Mouse (Mus musculus): ENCODE data around the gene Cdh4. TPM values are rescaled to one million over a fixed set of nuclear protein-coding genes. Genes with fewer than 3 reads are reported as not detected.

Cdh4 gene
- polyA plus RNA-seq, 1 experiment, result 3.2 TPM

DNA sequence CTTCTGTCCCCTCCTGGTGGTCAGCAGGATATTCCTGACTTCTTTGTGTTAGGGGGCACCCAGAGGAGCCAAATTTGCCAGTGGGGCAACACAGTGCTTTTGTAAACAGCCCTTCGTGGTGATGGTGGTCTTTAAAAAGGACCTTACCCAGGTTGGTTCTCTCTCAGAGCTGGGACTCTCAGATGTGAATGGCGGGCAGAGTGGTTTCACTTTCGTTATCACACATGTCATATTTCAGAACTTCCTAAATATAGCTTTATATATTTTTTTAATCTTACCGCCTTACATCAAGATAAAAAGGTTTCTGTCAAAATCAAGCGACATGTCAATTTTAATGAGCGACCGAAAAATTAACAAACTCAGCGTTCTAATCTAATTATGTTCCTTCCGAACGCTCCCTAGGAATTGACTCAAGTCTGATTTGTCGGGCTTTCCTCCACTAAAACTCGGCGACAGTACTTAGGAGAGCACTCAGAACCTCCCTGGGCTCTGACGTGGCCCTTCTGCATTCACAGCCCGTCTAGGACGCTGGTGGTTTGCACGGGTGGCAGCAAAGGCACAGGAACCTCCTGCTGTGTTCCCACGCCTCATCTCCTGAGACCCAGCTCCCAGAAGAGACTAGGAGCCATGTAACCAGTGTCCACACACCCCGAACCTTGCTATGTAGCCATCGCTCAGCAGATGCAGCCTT is 206.5 kb downstream of the Cdh4 start:
- Histone ChIP-seq H3K4me1 (ENCODE audit: control insufficient read depth, insufficient read depth, low read length) (no peaks in the 10 kb centered on the region), H3K4me3 (ENCODE audit: insufficient read depth, low read length) (no peak overlapping the region), H3K27ac (ENCODE audit: insufficient read depth, low read length) (no peak overlapping the region)
- TF ChIP-seq POLR2A (IDR thresholded peaks at IDR 0.05; ENCODE audit: low read depth, low read length), result no peak
- no peak for TF ChIP-seq CTCF (IDR thresholded peaks at IDR 0.05; ENCODE audit: borderline replicate concordance, insufficient read depth, low read length)

- Histone ChIP-seq H3K4me3 (ENCODE audit: insufficient read depth, low read length) (no peak overlapping the region), H3K4me1 (ENCODE audit: control insufficient read depth, insufficient read depth, low read length) (no peaks in the 10 kb centered on the region), H3K27ac (ENCODE audit: insufficient read depth, low read length) (no peak overlapping the region)
- TF ChIP-seq POLR2A (IDR thresholded peaks at IDR 0.05; ENCODE audit: low read depth, low read length) (no peak), CTCF (IDR thresholded peaks at IDR 0.05; ENCODE audit: borderline replicate concordance, insufficient read depth, low read length) (no peak)
Measured at GRCm38 (mm10) chr2:179649370-179649769, 207.1 kb downstream of the Cdh4 start.

DNA sequence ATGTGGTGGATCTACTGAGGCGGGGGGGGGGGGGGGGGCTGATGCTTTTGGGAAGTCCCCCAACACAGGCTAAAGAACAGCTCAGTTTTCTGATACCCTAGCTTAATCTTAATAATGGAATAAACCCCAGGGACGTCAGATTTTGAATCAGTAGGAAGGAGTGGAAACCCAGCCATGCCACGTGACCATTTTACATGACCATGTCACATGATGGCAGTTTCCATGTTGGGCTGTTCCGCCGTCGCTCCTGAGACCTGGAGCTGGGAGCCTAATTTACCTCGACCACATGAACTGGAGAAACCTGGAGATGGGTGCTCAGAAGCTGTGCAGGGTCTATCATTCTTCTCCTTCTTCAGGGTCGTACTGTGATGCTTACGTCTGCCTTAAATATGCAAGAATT is 207.9 kb downstream of the Cdh4 start:
- no peak for TF ChIP-seq CTCF (IDR thresholded peaks at IDR 0.05; ENCODE audit: borderline replicate concordance, insufficient read depth, low read length)
- Histone ChIP-seq H3K4me3 (ENCODE audit: insufficient read depth, low read length) (no peak overlapping the region), H3K27ac (ENCODE audit: insufficient read depth, low read length) (no peak overlapping the region), H3K4me1 (ENCODE audit: control insufficient read depth, insufficient read depth, low read length) (no peaks in the 10 kb centered on the region)

- Histone ChIP-seq H3K27ac (ENCODE audit: insufficient read depth, low read length) (no peak overlapping the region), H3K4me1 (ENCODE audit: control insufficient read depth, insufficient read depth, low read length) (0 out of 2 replicates have a peak, but pooled peaks cover 2% of the 10 kb centered on the region), H3K4me3 (ENCODE audit: insufficient read depth, low read length) (no peak overlapping the region)
- no peak for TF ChIP-seq CTCF (IDR thresholded peaks at IDR 0.05; ENCODE audit: borderline replicate concordance, insufficient read depth, low read length)
- TF ChIP-seq POLR2A (IDR thresholded peaks at IDR 0.05; ENCODE audit: low read depth, low read length), result no peak
Measured at GRCm38 (mm10) chr2:179655506-179655905, 213.3 kb downstream of the Cdh4 start.

- TF ChIP-seq CTCF (IDR thresholded peaks at IDR 0.05; ENCODE audit: borderline replicate concordance, insufficient read depth, low read length), result no peak
- TF ChIP-seq POLR2A (IDR thresholded peaks at IDR 0.05; ENCODE audit: low read depth, low read length), result no peak
Measured at GRCm38 (mm10) chr2:179659254-179659653, 217.0 kb downstream of the Cdh4 start.

DNA sequence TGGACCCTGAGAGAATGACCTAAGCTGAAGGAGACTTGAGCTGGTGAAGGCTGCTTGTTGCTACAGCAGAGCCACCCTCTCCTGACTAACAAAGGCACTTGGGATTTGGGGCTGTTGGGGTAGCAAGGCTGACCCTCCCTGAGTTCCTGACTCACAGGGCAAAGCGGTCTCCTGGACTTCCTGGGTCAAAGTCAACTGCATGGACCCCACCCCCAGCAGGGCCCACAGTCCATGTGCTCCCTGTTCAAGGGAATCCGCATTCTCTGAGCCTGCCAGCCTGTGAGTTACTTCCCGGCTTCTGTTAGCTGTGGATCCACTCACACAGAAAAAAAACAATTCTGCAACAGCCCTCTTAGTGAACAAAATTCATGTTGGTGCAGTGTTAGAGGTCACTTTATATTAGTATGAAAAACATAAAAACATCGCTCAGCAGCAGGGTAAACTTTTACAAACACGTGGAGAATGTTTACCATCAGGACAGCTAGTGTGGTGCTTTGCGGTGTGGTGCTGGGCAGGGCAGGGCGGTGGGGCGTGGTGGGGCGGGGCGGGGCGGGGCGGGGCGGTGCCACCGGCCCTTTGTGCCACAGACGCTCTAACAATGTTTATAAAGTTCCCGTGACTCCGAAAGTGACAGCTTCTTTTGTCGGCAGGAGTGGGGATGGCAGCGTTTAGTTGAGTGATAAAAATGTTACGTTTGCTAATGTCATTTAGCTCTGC is 219.9 kb downstream of the Cdh4 start:
- Histone ChIP-seq H3K4me1 (ENCODE audit: control insufficient read depth, insufficient read depth, low read length) (no peaks in the 10 kb centered on the region), H3K4me3 (ENCODE audit: insufficient read depth, low read length) (0 out of 2 replicates have a peak overlapping the region, but pooled peaks have one; percentile 4), H3K27ac (ENCODE audit: insufficient read depth, low read length) (no peak overlapping the region)
- TF ChIP-seq POLR2A (IDR thresholded peaks at IDR 0.05; ENCODE audit: low read depth, low read length) (no peak), CTCF (IDR thresholded peaks at IDR 0.05; ENCODE audit: borderline replicate concordance, insufficient read depth, low read length) (no peak)

More at GRCm38 (mm10) chr2:179659254-179659653, 217.0 kb downstream of the Cdh4 start:
- Histone ChIP-seq H3K4me1 (ENCODE audit: control insufficient read depth, insufficient read depth, low read length) (0 out of 2 replicates have a peak, but pooled peaks cover 2% of the 10 kb centered on the region), H3K27ac (ENCODE audit: insufficient read depth, low read length) (no peak overlapping the region), H3K4me3 (ENCODE audit: insufficient read depth, low read length) (no peak overlapping the region)

DNA sequence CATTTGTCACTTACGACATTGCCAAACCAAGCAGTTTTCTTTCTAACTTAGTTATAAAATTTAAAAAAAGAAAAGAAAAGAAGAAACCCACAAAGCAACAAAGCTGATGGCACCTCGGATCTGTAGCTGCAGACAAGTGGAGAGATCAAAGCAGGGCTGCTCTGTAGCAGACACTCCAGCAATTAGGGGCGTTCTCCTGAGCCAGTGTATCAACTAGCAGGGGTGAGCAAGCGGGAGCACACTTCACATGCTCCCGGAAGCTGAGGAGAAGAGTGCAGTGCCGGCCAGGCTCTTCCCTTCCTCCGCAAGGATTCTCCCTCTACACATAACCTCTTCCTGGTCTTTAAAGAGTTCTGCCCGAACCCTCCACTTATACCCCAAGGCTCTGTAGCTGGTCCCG is 220.5 kb downstream of the Cdh4 start:
- H3K4me1 ChIP-seq (ENCODE audit: control insufficient read depth, insufficient read depth, low read length), result no peaks in the 10 kb centered on the region
- no peak overlapping the region for H3K27ac ChIP-seq (ENCODE audit: insufficient read depth, low read length)
- no peak for TF ChIP-seq POLR2A (IDR thresholded peaks at IDR 0.05; ENCODE audit: low read depth, low read length)
- TF ChIP-seq CTCF (IDR thresholded peaks at IDR 0.05; ENCODE audit: borderline replicate concordance, insufficient read depth, low read length), result no peak
- 0 out of 2 replicates have a peak overlapping the region, but pooled peaks have one; percentile 4 for H3K4me3 ChIP-seq (ENCODE audit: insufficient read depth, low read length)

GRCm38 (mm10) chr2:179663652-179664051 is 221.4 kb downstream of the Cdh4 start:
- H3K4me3 ChIP-seq (ENCODE audit: insufficient read depth, low read length), result no peak overlapping the region
- no peaks in the 10 kb centered on the region for H3K4me1 ChIP-seq (ENCODE audit: control insufficient read depth, insufficient read depth, low read length)
- TF ChIP-seq POLR2A (IDR thresholded peaks at IDR 0.05; ENCODE audit: low read depth, low read length) (no peak), CTCF (IDR thresholded peaks at IDR 0.05; ENCODE audit: borderline replicate concordance, insufficient read depth, low read length) (no peak)
- H3K27ac ChIP-seq (ENCODE audit: insufficient read depth, low read length), result no peak overlapping the region

GRCm38 (mm10) chr2:179664171-179664608 is 222.0 kb downstream of the Cdh4 start:
- Histone ChIP-seq H3K27ac (ENCODE audit: insufficient read depth, low read length) (no peak overlapping the region), H3K4me1 (ENCODE audit: control insufficient read depth, insufficient read depth, low read length) (no peaks in the 10 kb centered on the region), H3K4me3 (ENCODE audit: insufficient read depth, low read length) (no peak overlapping the region)
- TF ChIP-seq POLR2A (IDR thresholded peaks at IDR 0.05; ENCODE audit: low read depth, low read length) (no peak), CTCF (IDR thresholded peaks at IDR 0.05; ENCODE audit: borderline replicate concordance, insufficient read depth, low read length) (no peak)

DNA sequence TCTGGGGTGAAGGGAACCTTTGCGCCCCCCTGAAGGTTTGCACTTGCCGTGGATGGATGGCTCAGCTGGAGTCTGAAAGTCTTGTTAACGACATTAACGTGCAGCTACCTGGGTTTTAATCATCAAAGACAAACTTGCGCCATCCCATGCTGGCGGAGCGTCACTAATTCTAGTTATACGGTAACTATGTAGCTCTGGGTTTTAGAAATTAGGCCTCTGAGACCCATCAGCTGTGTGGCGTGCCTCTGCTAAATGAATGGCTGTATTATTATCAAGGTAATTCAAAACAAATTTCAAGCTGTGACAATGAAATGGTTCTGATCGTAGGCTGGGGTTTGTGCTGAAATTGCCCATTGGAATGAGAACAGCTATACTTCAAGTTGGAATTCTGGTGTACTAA is 228.5 kb downstream of the Cdh4 start:
- Histone ChIP-seq H3K4me1 (ENCODE audit: control insufficient read depth, insufficient read depth, low read length) (no peaks in the 10 kb centered on the region), H3K4me3 (ENCODE audit: insufficient read depth, low read length) (no peak overlapping the region), H3K27ac (ENCODE audit: insufficient read depth, low read length) (no peak overlapping the region)
- TF ChIP-seq POLR2A (IDR thresholded peaks at IDR 0.05; ENCODE audit: low read depth, low read length) (no peak), CTCF (IDR thresholded peaks at IDR 0.05; ENCODE audit: borderline replicate concordance, insufficient read depth, low read length) (no peak)

Data from embryonic fibroblast, embryonic 13.5 days (primary cell).